Mouse (Mus musculus): ENCODE data around the gene Rgl2. TPM values are rescaled to one million over a fixed set of nuclear protein-coding genes. Genes with fewer than 3 reads are reported as not detected.
"Not testable (repeated sequence)": the region's sequence is repeated elsewhere in the genome, so short reads cannot be mapped to it uniquely, and the experiment has no call there.

The Rgl2 gene
- polyA plus RNA-seq, 1 experiment from 2014 or later: 52.7 TPM

DNA sequence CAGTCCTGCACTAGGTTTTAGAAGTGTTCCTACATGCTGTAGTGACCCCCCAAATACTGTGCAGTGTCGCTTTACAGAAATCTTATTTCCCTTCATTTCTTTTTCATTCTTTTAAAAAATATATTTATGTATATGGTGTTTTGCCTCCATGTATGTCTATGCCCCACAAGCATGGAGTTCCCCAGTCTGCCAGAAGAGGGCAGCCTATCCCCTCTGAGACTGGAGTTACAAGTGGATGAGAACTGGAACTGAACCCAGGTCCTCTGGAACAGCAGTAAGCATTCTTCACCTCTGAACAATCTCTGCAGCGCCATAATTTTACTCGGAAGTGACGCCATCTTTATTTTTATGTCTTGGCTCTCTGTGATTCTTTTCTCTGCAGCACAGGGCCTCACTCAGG is 40.1 kb downstream of the Rgl2 start:
- H3K27ac ChIP-seq (ENCODE audit: low read depth, low read length): no peak overlapping the region
- H3K9ac ChIP-seq (ENCODE audit: low read depth, low read length): no peak overlapping the region
- H3K4me2 ChIP-seq (ENCODE audit: low read length): no peak overlapping the region
- no peaks in the 10 kb centered on the region for H3K4me1 ChIP-seq (ENCODE audit: control insufficient read depth, insufficient read depth, low read depth, low read length)
- H3K36me3 ChIP-seq (ENCODE audit: control insufficient read depth, insufficient read depth, low read length): peaks cover 2% of the 10 kb centered on the region; the same call in 1 of the 2 replicates
- no peaks in the 10 kb centered on the region; the same call in 1 of the 2 replicates for H3K27me3 ChIP-seq (replicated peaks; ENCODE audit: control insufficient read depth, insufficient read depth, low read length)
- WGBS: 81% methylated on average over 4 of the region's 4 CpGs
- H3K9me3 ChIP-seq (ENCODE audit: control insufficient read depth, low read length): no peaks in the 10 kb centered on the region
- ATAC-seq: no peak
- H3K4me3 ChIP-seq (ENCODE audit: low read length): no peak overlapping the region

DNA sequence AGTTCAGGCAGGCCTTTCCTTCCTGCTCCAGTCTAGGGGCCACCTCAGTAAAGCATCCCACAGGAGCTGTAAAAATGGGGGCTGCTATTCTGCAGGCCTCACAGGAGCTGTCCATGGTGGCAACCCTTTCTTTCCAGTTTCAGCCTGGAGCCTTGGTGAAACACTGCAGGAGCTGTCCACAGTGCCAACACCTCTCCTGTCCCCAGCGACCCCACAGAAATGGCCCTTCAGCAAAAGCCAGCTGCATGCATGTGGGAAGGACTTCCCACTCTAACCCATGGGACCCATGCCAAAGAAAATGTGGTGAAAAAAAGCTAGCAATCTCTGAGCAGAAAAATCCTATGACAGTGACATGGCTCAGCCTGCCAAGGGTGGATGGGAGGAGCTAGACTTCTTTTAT is 43.3 kb downstream of the Rgl2 start:
- Histone ChIP-seq H3K9me3 (ENCODE audit: control insufficient read depth, low read length) (no peaks in the 10 kb centered on the region), H3K4me2 (ENCODE audit: low read length) (no peak overlapping the region), H3K4me1 (ENCODE audit: control insufficient read depth, insufficient read depth, low read depth, low read length) (no peaks in the 10 kb centered on the region), H3K27ac (ENCODE audit: low read depth, low read length) (no peak overlapping the region), H3K27me3 (replicated peaks; ENCODE audit: control insufficient read depth, insufficient read depth, low read length) (peaks cover 13% of the 10 kb centered on the region), H3K4me3 (ENCODE audit: low read length) (no peak overlapping the region), H3K36me3 (ENCODE audit: control insufficient read depth, insufficient read depth, low read length) (no peaks in the 10 kb centered on the region), H3K9ac (ENCODE audit: low read depth, low read length) (no peak overlapping the region)
- 8% methylated on average over 1 of the region's 1 CpGs for WGBS
- no peak for ATAC-seq

DNA sequence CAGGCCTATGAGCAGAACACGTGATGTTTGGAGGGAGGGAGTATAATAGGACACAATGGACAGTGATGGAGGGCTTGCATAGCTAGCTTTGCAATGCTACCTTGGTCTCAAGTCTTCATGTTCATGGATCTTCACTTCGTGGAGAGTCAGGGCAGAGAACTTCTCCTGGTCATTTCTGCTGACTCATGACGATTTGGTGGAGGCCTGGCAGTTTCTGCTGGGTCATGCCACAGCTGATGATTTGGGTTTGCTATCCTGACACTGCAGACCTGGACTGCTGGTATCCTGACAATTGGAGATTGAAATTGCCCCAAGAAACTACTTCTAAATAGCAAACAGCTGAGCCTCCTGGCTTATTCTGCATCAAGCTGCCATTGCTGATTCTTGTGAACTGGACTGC is 44.2 kb downstream of the Rgl2 start:
- no peaks in the 10 kb centered on the region for H3K9me3 ChIP-seq (ENCODE audit: control insufficient read depth, low read length)
- no peak for ATAC-seq
- H3K4me1 ChIP-seq (ENCODE audit: control insufficient read depth, insufficient read depth, low read depth, low read length): no peaks in the 10 kb centered on the region; the same call in 1 of the 2 replicates
- no peak overlapping the region for H3K9ac ChIP-seq (ENCODE audit: low read depth, low read length)
- H3K27ac ChIP-seq (ENCODE audit: low read depth, low read length): no peak overlapping the region
- H3K4me3 ChIP-seq (ENCODE audit: low read length): no peak overlapping the region
- no peaks in the 10 kb centered on the region for H3K36me3 ChIP-seq (ENCODE audit: control insufficient read depth, insufficient read depth, low read length)
- no peak overlapping the region for H3K4me2 ChIP-seq (ENCODE audit: low read length)
- peaks cover 22% of the 10 kb centered on the region for H3K27me3 ChIP-seq (replicated peaks; ENCODE audit: control insufficient read depth, insufficient read depth, low read length)
- WGBS: 68% methylated on average over 3 of the region's 3 CpGs

DNA sequence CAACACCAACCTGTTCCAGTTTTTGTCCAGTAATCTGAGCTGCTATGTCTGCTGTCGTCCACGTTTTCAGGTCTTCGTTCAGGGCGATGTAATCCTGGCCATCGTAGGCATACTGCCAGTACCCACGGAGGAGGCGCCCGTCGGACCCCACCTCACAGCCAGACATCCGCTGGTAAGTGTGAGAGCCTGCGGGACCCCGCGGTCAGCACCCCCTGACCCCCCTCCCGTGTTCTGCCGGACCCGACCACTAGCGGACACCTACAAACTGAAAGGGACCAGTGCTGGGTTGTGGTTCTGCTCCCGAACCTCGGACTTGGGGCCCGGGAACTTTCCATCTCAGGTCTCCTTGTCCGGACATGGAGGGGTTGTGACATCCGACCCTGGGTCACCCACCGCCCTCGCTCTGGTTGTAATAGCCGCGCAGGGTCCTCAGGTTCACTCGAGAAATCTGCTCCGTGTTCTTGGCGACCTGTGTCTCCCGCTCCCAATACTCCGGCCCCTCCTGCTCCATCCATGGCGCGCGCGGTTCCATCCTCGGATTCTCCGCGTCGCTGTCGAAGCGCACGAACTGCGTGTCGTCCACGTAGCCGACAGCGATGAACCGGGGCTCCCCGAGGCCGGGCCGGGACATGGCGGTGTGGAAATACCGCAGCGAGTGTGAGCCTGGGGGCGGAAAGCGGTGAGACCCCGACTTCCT is 48.7 kb downstream of the Rgl2 start:
- Histone ChIP-seq H3K27ac (ENCODE audit: low read depth, low read length) (no peak overlapping the region), H3K9me3 (ENCODE audit: control insufficient read depth, low read length) (no peaks in the 10 kb centered on the region), H3K9ac (ENCODE audit: low read depth, low read length) (peak overlapping the region; percentile 55), H3K4me2 (ENCODE audit: low read length) (peak overlapping the region; percentile 67), H3K36me3 (ENCODE audit: control insufficient read depth, insufficient read depth, low read length) (no peaks in the 10 kb centered on the region), H3K4me3 (ENCODE audit: low read length) (peak overlapping the region; percentile 41), H3K4me1 (ENCODE audit: control insufficient read depth, insufficient read depth, low read depth, low read length) (peaks cover 3% of the 10 kb centered on the region), H3K27me3 (replicated peaks; ENCODE audit: control insufficient read depth, insufficient read depth, low read length) (peaks cover 34% of the 10 kb centered on the region)
- ATAC-seq: no peak
- WGBS: 2% methylated on average over 57 of the region's 57 CpGs

DNA sequence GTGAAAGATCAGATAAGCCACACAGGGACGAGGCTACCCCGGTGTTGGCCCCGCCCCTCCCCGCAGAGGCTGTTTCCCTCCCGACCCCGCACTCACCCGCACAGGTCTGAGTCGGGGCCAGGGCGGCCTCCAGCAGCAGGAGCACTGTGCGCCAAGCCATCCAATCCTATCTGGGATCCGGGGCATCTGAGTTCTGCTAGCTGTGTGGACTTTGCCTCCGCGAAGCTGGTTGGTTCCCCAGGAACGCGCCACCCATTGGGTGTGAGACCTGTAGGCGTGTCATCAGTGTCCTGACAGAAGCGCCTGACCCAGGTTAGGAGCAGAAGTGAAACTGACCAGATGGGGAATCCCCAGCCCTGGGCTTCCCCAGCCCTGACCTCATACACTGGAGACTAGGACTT is 49.3 kb downstream of the Rgl2 start:
- ATAC-seq: no peak; the same call in 1 of the 2 replicates
- no peaks in the 10 kb centered on the region for H3K36me3 ChIP-seq (ENCODE audit: control insufficient read depth, insufficient read depth, low read length)
- under 1% methylated on average over 17 of the region's 17 CpGs for WGBS
- peaks cover 34% of the 10 kb centered on the region for H3K27me3 ChIP-seq (replicated peaks; ENCODE audit: control insufficient read depth, insufficient read depth, low read length)
- peaks cover 3% of the 10 kb centered on the region for H3K4me1 ChIP-seq (ENCODE audit: control insufficient read depth, insufficient read depth, low read depth, low read length)
- no peaks in the 10 kb centered on the region for H3K9me3 ChIP-seq (ENCODE audit: control insufficient read depth, low read length)
- peak overlapping the region; percentile 41 for H3K4me3 ChIP-seq (ENCODE audit: low read length)
- H3K4me2 ChIP-seq (ENCODE audit: low read length): peak overlapping the region; percentile 67
- H3K27ac ChIP-seq (ENCODE audit: low read depth, low read length): no peak overlapping the region
- H3K9ac ChIP-seq (ENCODE audit: low read depth, low read length): peak overlapping the region; percentile 55

DNA sequence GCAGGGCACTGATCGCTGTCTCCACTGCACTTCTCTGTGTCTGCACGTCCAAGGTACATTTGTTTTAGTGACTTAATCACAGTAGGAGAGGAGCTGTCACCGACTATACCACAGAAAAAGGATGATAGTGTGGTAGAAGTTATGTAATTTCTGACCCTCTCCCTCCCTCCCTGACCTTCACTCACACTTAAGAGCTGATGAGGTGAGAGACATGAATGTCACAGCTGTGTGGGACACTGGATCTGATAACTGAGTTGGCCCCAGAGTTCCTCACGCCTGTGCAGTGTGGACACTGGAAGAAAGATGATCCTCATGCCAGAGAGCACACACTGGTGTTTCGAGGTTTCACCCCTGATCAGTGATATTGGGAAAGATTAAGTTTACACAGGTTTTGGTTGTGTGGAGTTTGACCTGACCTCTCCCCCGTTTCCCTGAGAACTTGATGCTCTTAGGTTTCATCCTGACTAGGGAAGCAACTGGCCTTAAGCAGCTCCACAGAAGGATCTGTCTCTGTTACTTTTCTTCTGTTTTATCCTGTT is 50.2 kb downstream of the Rgl2 start:
- Histone ChIP-seq H3K9ac (ENCODE audit: low read depth, low read length) (no peak overlapping the region), H3K4me2 (ENCODE audit: low read length) (no peak overlapping the region), H3K27me3 (replicated peaks; ENCODE audit: control insufficient read depth, insufficient read depth, low read length) (peaks cover 34% of the 10 kb centered on the region), H3K9me3 (ENCODE audit: control insufficient read depth, low read length) (no peaks in the 10 kb centered on the region), H3K4me3 (ENCODE audit: low read length) (no peak overlapping the region), H3K4me1 (ENCODE audit: control insufficient read depth, insufficient read depth, low read depth, low read length) (peaks cover 3% of the 10 kb centered on the region), H3K36me3 (ENCODE audit: control insufficient read depth, insufficient read depth, low read length) (no peaks in the 10 kb centered on the region), H3K27ac (ENCODE audit: low read depth, low read length) (no peak overlapping the region)
- WGBS: 80% methylated on average over 6 of the region's 6 CpGs
- ATAC-seq: no peak

DNA sequence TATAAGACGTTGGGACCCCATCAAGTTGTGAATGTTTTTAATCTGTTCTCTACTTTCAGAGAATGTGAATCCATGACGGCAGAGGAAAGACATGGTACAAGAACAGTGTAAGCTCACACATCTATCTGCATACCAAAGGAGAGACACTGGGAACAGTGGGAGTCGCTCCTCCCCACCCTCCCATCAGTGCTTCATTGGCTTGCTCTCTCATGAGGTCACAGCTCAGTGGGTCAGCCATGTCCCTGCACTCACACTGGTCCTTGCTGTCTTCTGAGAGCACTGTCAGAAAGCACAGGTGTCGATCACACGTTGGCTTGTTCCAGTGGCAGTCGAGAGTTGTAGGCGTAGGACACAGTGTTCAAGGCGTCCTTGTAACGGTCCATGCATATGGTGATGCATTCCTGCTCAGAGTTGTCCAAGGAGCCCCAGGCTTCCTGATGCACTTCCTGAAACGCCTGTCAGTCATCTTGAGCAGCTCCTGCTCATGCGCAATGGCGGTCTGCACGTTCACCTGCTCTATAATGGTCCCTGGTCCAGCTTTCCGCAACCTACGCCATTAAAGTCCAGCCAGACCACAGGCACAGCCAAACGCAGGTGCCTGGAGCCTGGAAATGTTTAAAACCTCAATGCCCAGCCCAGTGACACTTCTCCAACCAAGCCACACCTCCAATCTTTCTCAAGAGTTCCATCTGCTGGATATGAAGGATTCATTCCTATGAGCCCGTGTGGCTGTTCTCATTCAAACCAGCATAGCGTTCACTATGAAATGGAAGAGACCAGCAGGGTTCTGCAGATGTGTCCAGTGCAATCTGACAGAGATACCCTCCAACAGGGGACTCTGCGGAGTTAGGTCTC is 51.1 kb downstream of the Rgl2 start:
- H3K27me3 ChIP-seq (replicated peaks; ENCODE audit: control insufficient read depth, insufficient read depth, low read length): peaks cover 34% of the 10 kb centered on the region
- peak overlapping the region; percentile 13; the same call in 1 of the 2 replicates for H3K27ac ChIP-seq (ENCODE audit: low read depth, low read length)
- peaks cover 3% of the 10 kb centered on the region for H3K4me1 ChIP-seq (ENCODE audit: control insufficient read depth, insufficient read depth, low read depth, low read length)
- no peaks in the 10 kb centered on the region for H3K9me3 ChIP-seq (ENCODE audit: control insufficient read depth, low read length)
- WGBS: 75% methylated on average over 19 of the region's 19 CpGs
- peak overlapping the region; percentile 11; the same call in 1 of the 2 replicates for H3K4me2 ChIP-seq (ENCODE audit: low read length)
- 0 out of 2 replicates have a peak, but pooled peaks have one; percentile 4 for ATAC-seq
- H3K36me3 ChIP-seq (ENCODE audit: control insufficient read depth, insufficient read depth, low read length): no peaks in the 10 kb centered on the region
- H3K9ac ChIP-seq (ENCODE audit: low read depth, low read length): no peak overlapping the region
- no peak overlapping the region for H3K4me3 ChIP-seq (ENCODE audit: low read length)

DNA sequence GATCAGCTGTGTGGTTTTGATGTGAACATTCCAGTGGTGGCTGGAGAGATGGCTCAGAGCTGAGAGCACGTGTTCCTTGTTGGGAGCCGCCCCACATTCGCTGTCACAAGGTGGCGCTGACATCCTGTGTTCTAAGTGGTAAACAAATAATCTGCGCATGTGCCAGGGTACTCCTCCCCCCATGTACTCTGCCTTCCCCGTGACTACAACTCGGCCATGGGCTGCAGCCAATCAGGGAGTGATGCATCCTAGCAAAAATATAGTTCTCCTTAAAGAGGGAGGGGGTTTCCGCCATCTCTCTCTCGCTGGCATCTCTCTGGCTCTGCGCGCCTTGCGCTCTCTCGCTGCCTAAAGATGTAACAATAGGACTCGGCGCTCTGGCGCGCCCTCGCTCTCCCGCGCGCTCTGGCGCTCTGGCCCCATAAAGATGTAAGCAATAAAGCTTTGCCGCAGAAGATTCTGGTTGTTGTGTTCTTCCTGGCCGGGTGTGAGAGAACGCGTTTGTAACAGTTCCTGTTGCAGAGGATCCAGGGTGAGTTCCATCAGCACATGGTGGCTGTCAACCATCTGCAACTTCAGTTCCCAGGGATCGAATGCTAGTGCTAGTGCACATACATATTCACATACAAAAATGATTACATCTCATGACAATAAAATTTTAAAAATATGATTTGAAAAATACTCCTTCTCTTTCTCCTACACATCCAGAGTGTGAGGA is 52.0 kb downstream of the Rgl2 start:
- peak overlapping the region; percentile 53 for H3K4me3 ChIP-seq (ENCODE audit: low read length)
- H3K4me2 ChIP-seq (ENCODE audit: low read length): peak overlapping the region; percentile 59
- H3K27ac ChIP-seq (ENCODE audit: low read depth, low read length): peak overlapping the region; percentile 91
- peak; percentile 97 for ATAC-seq
- peaks cover 31% of the 10 kb centered on the region for H3K27me3 ChIP-seq (replicated peaks; ENCODE audit: control insufficient read depth, insufficient read depth, low read length)
- WGBS: 1% methylated on average over 27 of the region's 27 CpGs
- H3K9me3 ChIP-seq (ENCODE audit: control insufficient read depth, low read length); H3K36me3 ChIP-seq (ENCODE audit: control insufficient read depth, insufficient read depth, low read length); H3K4me1 ChIP-seq (ENCODE audit: control insufficient read depth, insufficient read depth, low read depth, low read length): not testable (repeated sequence)
- H3K9ac ChIP-seq (ENCODE audit: low read depth, low read length): peak overlapping the region; percentile 72
